Mouse (Mus musculus): ENCODE measurements at regions not wholly inside any gene's neighbourhood (a gene's known extent, or its start where the extent isn't known, plus 50 kb on each side); places are given as distances from the start of the nearest gene placed in this dataset.

DNA sequence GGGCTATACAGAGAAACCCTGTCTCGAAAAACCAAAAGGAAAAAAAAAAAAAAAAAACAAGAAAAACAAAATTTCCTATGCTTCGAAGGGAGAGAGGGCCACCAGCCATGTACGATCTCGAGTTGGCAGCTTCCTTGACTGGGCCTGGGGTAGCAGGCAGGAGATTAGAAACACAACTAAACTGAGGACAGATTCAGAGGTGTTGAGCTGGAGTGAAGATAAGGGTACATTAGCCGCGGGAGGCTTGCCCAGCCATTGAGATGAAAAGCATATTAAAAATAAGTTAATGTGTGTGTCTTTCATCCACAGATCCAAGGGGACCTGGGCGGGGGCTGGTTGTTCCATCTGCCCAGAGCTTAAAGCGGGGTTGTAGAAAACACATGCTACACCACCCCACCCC lies 145.3 kb upstream of the Usp24 start:
- Histone ChIP-seq H3K27me3 (no peaks in the 10 kb centered on the region), H3K36me3 (no peaks in the 10 kb centered on the region), H3K4me2 (no peak overlapping the region), H3K9ac (no peak overlapping the region), H3K4me1 (replicated peaks) (no peaks in the 10 kb centered on the region), H3K4me3 (no peak overlapping the region), H3K27ac (replicated peaks) (no peak overlapping the region), H3K9me3 (no peaks in the 10 kb centered on the region)
- WGBS, result 92% methylated on average over 8 of the region's 8 CpGs
- ATAC-seq (ENCODE audit: low FRiP score, low read depth), result no peak

GRCm38 (mm10) chr4:106175352-106175751 lies 140.7 kb upstream of the Usp24 start:
- Histone ChIP-seq H3K4me3 (no peak overlapping the region), H3K4me1 (replicated peaks) (no peaks in the 10 kb centered on the region), H3K27me3 (no peaks in the 10 kb centered on the region), H3K27ac (replicated peaks) (no peak overlapping the region), H3K36me3 (no peaks in the 10 kb centered on the region), H3K4me2 (no peak overlapping the region), H3K9ac (no peak overlapping the region), H3K9me3 (no peaks in the 10 kb centered on the region)
- WGBS, result 59% methylated on average over 5 of the region's 5 CpGs
- no peak for ATAC-seq (ENCODE audit: low FRiP score, low read depth)

- Histone ChIP-seq H3K4me3 (no peak overlapping the region), H3K36me3 (no peaks in the 10 kb centered on the region), H3K9ac (no peak overlapping the region), H3K27me3 (no peaks in the 10 kb centered on the region), H3K4me1 (replicated peaks) (no peaks in the 10 kb centered on the region), H3K27ac (replicated peaks) (no peak overlapping the region), H3K4me2 (no peak overlapping the region), H3K9me3 (no peaks in the 10 kb centered on the region)
- no peak for ATAC-seq (ENCODE audit: low FRiP score, low read depth)
- WGBS, result 89% methylated on average over 13 of the region's 13 CpGs
These were observed 130.1 kb upstream of the Usp24 start for GRCm38 (mm10) chr4:106185745-106186501.

GRCm38 (mm10) chr4:106186684-106187083 lies 129.3 kb upstream of the Usp24 start:
- no peaks in the 10 kb centered on the region for H3K36me3 ChIP-seq
- no peaks in the 10 kb centered on the region for H3K9me3 ChIP-seq
- no peak for ATAC-seq (ENCODE audit: low FRiP score, low read depth)
- 93% methylated on average over 7 of the region's 7 CpGs for WGBS
- no peak overlapping the region for H3K4me2 ChIP-seq
- H3K9ac ChIP-seq, result no peak overlapping the region
- H3K4me3 ChIP-seq, result no peak overlapping the region
- no peak overlapping the region for H3K27ac ChIP-seq (replicated peaks)
- no peaks in the 10 kb centered on the region for H3K4me1 ChIP-seq (replicated peaks)
- H3K27me3 ChIP-seq, result no peaks in the 10 kb centered on the region

DNA sequence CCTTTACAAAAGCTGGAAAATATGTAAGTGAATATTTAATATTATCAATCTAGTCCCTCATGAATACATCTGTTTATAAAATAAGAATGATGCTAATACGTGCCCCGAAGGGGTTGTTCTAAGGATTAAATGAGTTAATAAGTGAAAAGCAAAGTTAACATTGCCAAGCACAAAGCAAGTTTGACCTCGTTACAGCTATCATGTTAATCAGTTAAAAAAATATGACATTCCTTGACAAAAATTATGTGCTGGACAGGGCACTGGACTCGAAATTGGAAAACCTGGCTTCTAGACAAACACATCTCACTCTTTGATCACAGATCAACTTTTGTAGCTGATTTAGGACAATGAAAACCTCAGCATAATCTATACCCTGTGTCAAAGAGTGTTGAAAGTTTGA lies 125.8 kb upstream of the Usp24 start:
- no peaks in the 10 kb centered on the region for H3K9me3 ChIP-seq
- no peaks in the 10 kb centered on the region for H3K4me1 ChIP-seq (replicated peaks)
- no peak overlapping the region for H3K4me3 ChIP-seq
- ATAC-seq (ENCODE audit: low FRiP score, low read depth), result no peak
- no peak overlapping the region for H3K27ac ChIP-seq (replicated peaks)
- H3K4me2 ChIP-seq, result no peak overlapping the region
- no peak overlapping the region for H3K9ac ChIP-seq
- 85% methylated on average over 4 of the region's 4 CpGs for WGBS
- no peaks in the 10 kb centered on the region for H3K27me3 ChIP-seq
- H3K36me3 ChIP-seq, result no peaks in the 10 kb centered on the region

DNA sequence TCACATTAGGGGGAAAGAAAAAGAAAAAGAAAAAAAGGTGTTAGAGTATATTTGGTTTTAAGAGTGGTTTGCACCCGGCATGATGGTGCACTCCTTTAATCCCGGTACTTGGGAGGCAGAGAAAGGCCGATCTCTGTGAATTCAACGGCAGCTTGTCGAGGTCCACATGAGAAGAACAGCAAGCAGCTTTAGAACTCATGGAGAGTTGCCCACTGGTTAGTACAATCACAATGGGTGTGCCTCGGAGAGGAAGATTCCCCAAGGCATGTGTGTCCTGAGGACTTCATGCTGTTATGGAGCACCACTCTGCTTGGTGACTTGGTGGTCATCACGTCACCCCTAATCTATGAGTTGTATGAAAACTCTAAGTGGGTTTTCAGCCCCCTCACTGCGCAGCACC lies 124.7 kb upstream of the Usp24 start:
- H3K9ac ChIP-seq, result no peak overlapping the region
- H3K4me2 ChIP-seq, result no peak overlapping the region
- H3K4me1 ChIP-seq (replicated peaks), result no peaks in the 10 kb centered on the region
- no peaks in the 10 kb centered on the region for H3K36me3 ChIP-seq
- no peak overlapping the region for H3K4me3 ChIP-seq
- no peaks in the 10 kb centered on the region for H3K27me3 ChIP-seq
- no peak overlapping the region for H3K27ac ChIP-seq (replicated peaks)
- no peaks in the 10 kb centered on the region for H3K9me3 ChIP-seq
- ATAC-seq (ENCODE audit: low FRiP score, low read depth), result no peak
- 80% methylated on average over 8 of the region's 8 CpGs for WGBS

- Histone ChIP-seq H3K9me3 (no peaks in the 10 kb centered on the region), H3K27me3 (no peaks in the 10 kb centered on the region), H3K27ac (replicated peaks) (no peak overlapping the region), H3K9ac (no peak overlapping the region), H3K36me3 (no peaks in the 10 kb centered on the region), H3K4me3 (no peak overlapping the region), H3K4me1 (replicated peaks) (no peaks in the 10 kb centered on the region), H3K4me2 (no peak overlapping the region)
- 91% methylated on average over 3 of the region's 3 CpGs for WGBS
- no peak for ATAC-seq (ENCODE audit: low FRiP score, low read depth)
These were observed 124.2 kb upstream of the Usp24 start for GRCm38 (mm10) chr4:106191843-106192242.

DNA sequence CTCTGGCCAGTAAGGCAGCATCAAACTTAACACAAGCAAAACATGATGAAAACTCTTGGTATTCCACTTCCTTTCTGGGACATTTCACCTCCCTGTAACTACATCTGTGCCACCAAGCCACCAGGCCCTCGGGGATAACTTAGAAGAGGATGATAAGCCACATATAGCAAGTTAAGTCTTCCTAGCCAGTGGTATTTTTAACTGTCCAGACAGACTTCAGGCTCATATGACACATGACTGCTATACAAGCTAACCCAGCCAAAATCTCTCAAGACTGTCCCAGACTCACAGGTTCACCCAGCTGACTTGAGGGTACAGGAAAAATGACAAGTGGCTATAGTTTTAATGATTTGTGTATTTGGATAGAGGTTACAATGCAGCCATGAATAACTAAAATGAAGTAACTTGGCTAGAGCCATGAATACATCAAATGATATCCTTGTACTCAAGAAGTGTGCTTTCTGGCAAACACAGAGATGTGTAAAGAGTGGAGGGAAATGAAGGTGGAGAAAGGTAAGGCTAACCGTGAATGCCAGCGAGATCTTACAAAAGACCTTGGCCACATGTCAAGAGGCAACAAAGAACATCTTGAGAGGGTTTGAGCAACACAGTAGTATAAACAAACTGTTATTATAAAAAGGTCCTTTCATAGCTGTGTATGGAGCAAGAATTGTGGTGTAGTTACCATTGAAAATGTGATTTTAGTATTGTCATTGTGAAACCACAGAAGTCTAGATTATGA lies 122.6 kb upstream of the Usp24 start:
- no peak for ATAC-seq (ENCODE audit: low FRiP score, low read depth)
- no peaks in the 10 kb centered on the region for H3K9me3 ChIP-seq

DNA sequence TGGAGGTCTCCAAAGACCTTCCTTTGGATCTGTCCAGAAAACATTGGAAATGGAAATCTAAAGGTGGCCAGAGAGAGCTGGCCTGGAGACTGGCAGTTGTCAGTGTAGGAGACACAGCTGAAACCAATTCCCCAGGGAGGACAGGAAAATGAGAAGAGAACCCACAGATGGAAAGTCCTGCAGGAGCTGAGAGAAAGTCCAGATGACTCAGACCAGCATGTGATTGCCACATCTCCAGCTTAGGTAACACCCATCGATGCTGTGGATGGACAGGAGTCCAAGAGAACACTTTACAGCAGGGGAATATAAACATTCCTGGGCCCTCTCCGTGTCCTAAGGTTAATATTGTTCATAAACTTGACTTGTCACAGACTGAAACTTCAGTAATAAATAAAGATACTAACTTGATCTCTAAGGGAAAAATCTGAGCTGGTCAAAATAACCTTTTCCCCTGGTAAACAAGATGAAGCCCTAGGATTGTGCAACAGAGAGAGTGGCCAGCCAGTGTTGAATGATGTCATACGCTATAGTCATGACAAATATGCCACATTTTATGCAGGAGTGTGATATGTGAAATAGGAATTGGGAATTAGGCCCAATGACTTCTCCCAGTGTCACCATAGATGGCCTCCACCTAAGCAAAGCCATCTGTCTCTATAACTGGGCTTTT lies 120.4 kb upstream of the Usp24 start:
- H3K9ac ChIP-seq, result no peak overlapping the region
- no peaks in the 10 kb centered on the region for H3K9me3 ChIP-seq
- no peak overlapping the region for H3K27ac ChIP-seq (replicated peaks)
- no peak overlapping the region for H3K4me2 ChIP-seq
- no peaks in the 10 kb centered on the region for H3K36me3 ChIP-seq
- WGBS, result 89% methylated on average over 3 of the region's 3 CpGs
- peaks cover 12% of the 10 kb centered on the region for H3K4me1 ChIP-seq (replicated peaks)
- H3K4me3 ChIP-seq, result no peak overlapping the region
- ATAC-seq (ENCODE audit: low FRiP score, low read depth), result no peak
- no peaks in the 10 kb centered on the region for H3K27me3 ChIP-seq

More for the DNA sequence above, 122.6 kb upstream of the Usp24 start:
- H3K36me3 ChIP-seq, result no peaks in the 10 kb centered on the region
- no peak overlapping the region for H3K4me2 ChIP-seq
- H3K9ac ChIP-seq, result no peak overlapping the region
- no peaks in the 10 kb centered on the region for H3K27me3 ChIP-seq
- H3K4me1 ChIP-seq (replicated peaks), result no peaks in the 10 kb centered on the region
- no peak overlapping the region for H3K27ac ChIP-seq (replicated peaks)
- no peak overlapping the region for H3K4me3 ChIP-seq
- WGBS, result 79% methylated on average over 3 of the region's 3 CpGs

GRCm38 (mm10) chr4:106199833-106200232 lies 116.2 kb upstream of the Usp24 start:
- H3K36me3 ChIP-seq, result no peaks in the 10 kb centered on the region
- no peak overlapping the region for H3K4me3 ChIP-seq
- 4% methylated on average over 11 of the region's 11 CpGs for WGBS
- H3K27ac ChIP-seq (replicated peaks), result peak overlapping the region; percentile 30; the same call in 1 of the 2 replicates
- no peak overlapping the region for H3K9ac ChIP-seq
- peak overlapping the region; percentile 24; the same call in 1 of the 2 replicates for H3K4me2 ChIP-seq
- H3K9me3 ChIP-seq, result no peaks in the 10 kb centered on the region
- peaks cover 12% of the 10 kb centered on the region for H3K4me1 ChIP-seq (replicated peaks)
- no peaks in the 10 kb centered on the region for H3K27me3 ChIP-seq
- ATAC-seq (ENCODE audit: low FRiP score, low read depth), result no peak

DNA sequence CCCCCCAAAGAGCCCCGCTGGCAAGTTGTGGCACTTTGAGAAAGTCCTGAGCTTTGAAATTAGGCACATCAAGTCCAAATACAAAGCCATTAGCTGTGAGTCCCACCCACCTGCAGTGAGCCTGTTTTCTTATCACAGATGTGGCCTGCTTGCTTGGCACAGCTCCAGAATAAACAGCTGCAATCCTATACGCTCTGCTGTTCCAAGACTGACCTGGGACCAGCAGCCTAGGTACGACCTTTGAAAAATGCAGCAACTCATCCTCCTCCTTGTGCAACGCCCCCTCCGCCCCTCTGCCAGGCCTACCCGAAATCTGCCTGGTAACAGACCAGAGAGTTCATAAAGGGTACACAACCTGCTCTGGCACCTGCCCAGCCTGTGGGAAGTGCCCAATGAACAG lies 115.8 kb upstream of the Usp24 start:
- no peak overlapping the region for H3K4me3 ChIP-seq
- 37% methylated on average over 6 of the region's 6 CpGs for WGBS
- H3K27me3 ChIP-seq, result no peaks in the 10 kb centered on the region
- ATAC-seq (ENCODE audit: low FRiP score, low read depth), result no peak
- no peak overlapping the region for H3K4me2 ChIP-seq
- no peaks in the 10 kb centered on the region for H3K36me3 ChIP-seq
- no peaks in the 10 kb centered on the region for H3K9me3 ChIP-seq
- peaks cover 12% of the 10 kb centered on the region for H3K4me1 ChIP-seq (replicated peaks)
- no peak overlapping the region for H3K27ac ChIP-seq (replicated peaks)
- no peak overlapping the region for H3K9ac ChIP-seq

GRCm38 (mm10) chr4:106202554-106202953 lies 113.5 kb upstream of the Usp24 start:
- Histone ChIP-seq H3K36me3 (no peaks in the 10 kb centered on the region), H3K9me3 (no peaks in the 10 kb centered on the region), H3K27me3 (no peaks in the 10 kb centered on the region), H3K9ac (no peak overlapping the region), H3K4me2 (no peak overlapping the region), H3K27ac (replicated peaks) (no peak overlapping the region), H3K4me3 (no peak overlapping the region), H3K4me1 (replicated peaks) (peaks cover 12% of the 10 kb centered on the region)
- 35% methylated on average over 3 of the region's 3 CpGs for WGBS
- no peak for ATAC-seq (ENCODE audit: low FRiP score, low read depth)
